Mouse (Mus musculus) heart, postnatal 0 days (tissue): ENCODE data around the gene Plekha6. TPM values are rescaled to one million over a fixed set of nuclear protein-coding genes. Genes with fewer than 3 reads are reported as not detected.

Source experiments
- ATAC-seq: fragments of 200-750 bp; cut with Nextera tagmentation; 2 replicates; pipeline ENCODE4 v1.8.0; 2017; ENCODE audit warnings: low read depth, moderate number of reproducible peaks, moderate library complexity; ENCODE audit not compliant: insufficient read depth
- DNase-seq: peaks from one replicate; pipeline ENCODE4 v3.0.0-alpha.2; 2016; ENCODE audit warnings: low spot score
- H3K27ac ChIP-seq: fragments of 300-500 bp; sonication (generic); 2 replicates; pipeline ENCODE4 v1.5.1; 2014; ENCODE audit warnings: low read depth, mild to moderate bottlenecking
- H3K27me3 ChIP-seq: fragments of 300-500 bp; sonication (generic); 2 replicates; pipeline ENCODE4 v1.6.1; 2014; ENCODE audit warnings: low read length, mixed read lengths; ENCODE audit not compliant: control insufficient read depth, insufficient read depth
- H3K36me3 ChIP-seq: fragments of 300-500 bp; sonication (generic); replicated peaks from 2 replicates; pipeline ENCODE4 v1.6.1; 2014; ENCODE audit warnings: low read length, mixed read lengths; ENCODE audit not compliant: control insufficient read depth, insufficient read depth
- H3K4me1 ChIP-seq: fragments of 300-500 bp; sonication (generic); 2 replicates; pipeline ENCODE4 v1.6.1; 2014; ENCODE audit warnings: antibody characterized with exemption; ENCODE audit not compliant: control insufficient read depth, insufficient read depth
- H3K4me2 ChIP-seq: fragments of 300-500 bp; sonication (generic); 2 replicates; pipeline ENCODE4 v1.6.1; 2014; ENCODE audit warnings: low read depth, mild to moderate bottlenecking, low read length, moderate library complexity
- H3K4me3 ChIP-seq: fragments of 300-500 bp; sonication (generic); 2 replicates; pipeline ENCODE4 v1.5.1; 2014; ENCODE audit warnings: low read depth, low read length
- H3K9ac ChIP-seq: fragments of 300-500 bp; sonication (generic); replicated peaks from 2 replicates; pipeline ENCODE4 v1.6.1; 2014; ENCODE audit warnings: low read depth, low read length, mixed read lengths
- H3K9me3 ChIP-seq: fragments of 300-500 bp; sonication (generic); replicated peaks from 2 replicates; pipeline ENCODE4 v1.6.1; 2016; ENCODE audit warnings: low read length; ENCODE audit not compliant: control insufficient read depth
- CTCF ChIP-seq: IDR thresholded peaks from 2 replicates; pipeline ENCODE4 v1.5.1; 2016; ENCODE audit warnings: antibody characterized with exemption, control low read depth, low read depth
- EP300 ChIP-seq: IDR thresholded peaks from 2 replicates; pipeline ENCODE4 v1.6.1; 2016; ENCODE audit warnings: antibody characterized with exemption, low read depth
- WGBS: fragments of 180-500 bp; shearing (Covaris S2); extraction: QIAGEN DNeasy Blood & Tissue Kit; methylation state at CpG from one replicate; pipeline ENCODE4 v1.1.7; 2014; 5-methylcytosine and 5-hydroxymethylcytosine counted together
- polyA plus RNA-seq: library from polyadenylated mRNA; unstranded; fragments of >200 nt; fragmentation: Nextera tagmentation; extraction: Ambion mirVana; gene quantifications from 2 replicates; pipeline ENCODE4 v1.2.1, GENCODE M21; 2015
- total RNA-seq: library from RNA; depleted of rRNA; stranded (reverse); fragments of >200 nt; gene quantifications from 2 replicates; pipeline ENCODE4 v1.2.3, GENCODE M21; 2014; ENCODE audit warnings: low replicate concordance

Gene Plekha6
- total and polyA plus RNA-seq, 2 experiments from 2014 or later, result 7.0 to 36.1 TPM

DNA sequence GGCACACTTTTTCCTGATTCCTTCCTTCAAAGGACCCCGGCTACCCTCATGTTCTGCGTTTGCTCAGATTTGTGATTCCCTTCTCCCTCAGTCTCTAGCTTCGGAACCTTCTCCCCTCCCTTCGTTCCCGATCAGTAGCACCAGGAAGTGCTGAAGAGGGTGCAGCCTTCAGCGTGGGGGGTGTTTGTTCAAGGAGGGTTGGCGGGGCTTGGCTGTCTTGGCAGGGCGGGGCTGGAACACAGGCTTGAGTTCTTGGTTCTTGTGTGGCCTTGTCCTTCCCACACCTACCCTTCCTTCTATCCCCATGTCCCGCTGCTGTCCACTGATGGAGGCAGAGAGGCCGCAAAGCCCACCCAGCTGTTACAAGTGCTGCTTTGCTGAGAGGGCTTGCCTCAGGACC lies 41.0 kb downstream of the Plekha6 start:
- ATAC-seq (no peak), DNase-seq (no peak)
- Histone ChIP-seq H3K4me2 (no peak overlapping the region), H3K9ac (no peak overlapping the region), H3K36me3 (no peaks in the 10 kb centered on the region), H3K4me1 (peaks cover 7% of the 10 kb centered on the region; the same call in 1 of the 2 replicates), H3K27me3 (no peaks in the 10 kb centered on the region), H3K4me3 (no peak overlapping the region), H3K9me3 (no peaks in the 10 kb centered on the region), H3K27ac (no peak overlapping the region)
- TF ChIP-seq CTCF (no peak), EP300 (no peak)
- WGBS, result 73% methylated on average over 10 of the region's 10 CpGs

DNA sequence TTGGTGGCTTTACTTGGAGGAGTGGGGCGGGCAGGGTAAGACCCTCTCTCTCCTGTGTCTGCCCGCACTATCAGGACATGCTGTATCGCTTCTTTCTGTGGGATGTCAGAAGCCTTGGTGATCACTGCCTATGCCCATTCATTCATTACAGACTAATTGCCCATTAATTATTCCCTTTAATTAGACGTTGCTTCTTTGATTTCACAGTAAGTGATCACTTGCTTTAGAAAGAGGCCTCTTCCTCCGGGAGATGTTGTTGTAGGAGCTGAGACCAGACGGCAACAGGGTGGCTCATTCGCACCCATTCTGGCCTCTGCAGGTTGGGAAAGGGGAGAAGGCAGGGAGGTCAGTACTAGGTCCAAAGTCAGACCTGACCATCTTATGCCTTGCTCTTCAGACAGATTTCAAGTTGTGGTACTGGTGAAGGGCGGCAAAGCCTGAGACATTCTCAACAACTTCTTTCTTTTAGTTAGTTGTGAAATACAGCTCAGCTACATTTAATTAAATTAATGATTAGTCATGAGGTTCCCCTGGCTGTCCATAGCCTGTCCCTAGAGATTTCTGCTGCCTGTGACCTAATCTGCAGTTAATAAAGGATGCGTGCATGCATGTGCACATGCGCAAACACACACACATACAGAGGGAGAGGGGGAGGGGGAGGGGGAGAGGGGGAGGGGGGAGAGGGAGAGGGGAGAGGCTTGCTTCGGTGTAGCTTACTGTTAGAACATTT lies 44.2 kb downstream of the Plekha6 start:
- Histone ChIP-seq H3K27me3 (no peaks in the 10 kb centered on the region), H3K9ac (no peak overlapping the region), H3K36me3 (no peaks in the 10 kb centered on the region), H3K9me3 (no peaks in the 10 kb centered on the region), H3K4me3 (no peak overlapping the region), H3K27ac (no peak overlapping the region), H3K4me2 (no peak overlapping the region), H3K4me1 (peaks cover 13% of the 10 kb centered on the region; the same call in 1 of the 2 replicates)
- TF ChIP-seq CTCF, result no peak
- no peak for TF ChIP-seq EP300
- no peak for ATAC-seq
- DNase-seq, result no peak
- 83% methylated on average over 11 of the region's 11 CpGs for WGBS

DNA sequence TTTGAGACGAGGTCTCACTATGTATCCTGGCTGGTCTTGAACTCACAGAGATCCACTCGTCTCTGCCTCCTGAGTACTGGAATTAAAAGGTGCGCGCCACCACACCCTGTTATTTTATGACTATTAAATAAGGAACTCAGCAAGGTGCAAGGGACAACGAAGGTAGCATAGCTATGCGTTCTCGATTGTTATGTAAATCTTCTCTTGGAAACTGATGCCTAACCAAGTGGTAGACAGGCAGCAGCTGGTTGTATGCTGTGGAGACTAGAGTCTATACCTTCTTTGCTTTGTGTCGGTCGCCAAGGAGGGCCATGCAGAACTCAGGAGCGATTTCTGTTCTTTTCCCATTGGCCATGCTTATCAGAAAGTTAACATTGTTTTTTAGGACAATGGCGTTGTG lies 45.0 kb downstream of the Plekha6 start:
- WGBS, result 82% methylated on average over 11 of the region's 11 CpGs

DNA sequence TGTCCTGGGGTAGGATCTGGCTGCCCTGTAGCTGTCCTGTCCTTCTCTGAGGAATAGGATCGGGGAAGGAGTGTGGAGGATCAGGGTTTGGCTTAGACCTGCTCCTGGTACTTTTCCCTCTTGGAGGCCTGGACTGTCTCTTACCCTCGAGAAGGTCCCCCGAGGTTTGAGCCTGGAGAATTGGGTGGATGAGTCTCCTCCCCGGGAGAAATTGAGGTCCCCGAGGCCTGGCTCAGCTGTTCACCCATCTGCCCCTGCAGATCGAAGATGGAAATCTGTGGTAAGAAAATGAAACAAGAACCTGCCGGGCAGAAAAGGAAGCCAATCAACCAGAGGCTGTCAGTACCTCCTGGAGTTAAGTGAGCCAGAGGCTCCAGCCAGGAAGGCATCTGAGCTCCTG lies 45.5 kb downstream of the Plekha6 start:
- Histone ChIP-seq H3K27me3 (no peaks in the 10 kb centered on the region), H3K27ac (no peak overlapping the region), H3K36me3 (no peaks in the 10 kb centered on the region), H3K9me3 (no peaks in the 10 kb centered on the region), H3K4me3 (no peak overlapping the region), H3K4me1 (peaks cover 13% of the 10 kb centered on the region; the same call in 1 of the 2 replicates), H3K4me2 (no peak overlapping the region), H3K9ac (no peak overlapping the region)
- DNase-seq (no peak), ATAC-seq (no peak)
- no peak for TF ChIP-seq EP300
- no peak for TF ChIP-seq CTCF
- WGBS, result 43% methylated on average over 7 of the region's 7 CpGs

More for the DNA sequence above, 45.0 kb downstream of the Plekha6 start:
- Histone ChIP-seq H3K4me2 (no peak overlapping the region), H3K9ac (no peak overlapping the region), H3K27me3 (no peaks in the 10 kb centered on the region), H3K4me3 (no peak overlapping the region), H3K9me3 (no peaks in the 10 kb centered on the region), H3K4me1 (peaks cover 13% of the 10 kb centered on the region; the same call in 1 of the 2 replicates), H3K36me3 (no peaks in the 10 kb centered on the region), H3K27ac (no peak overlapping the region)
- ATAC-seq, result no peak
- DNase-seq, result no peak
- no peak for TF ChIP-seq CTCF
- TF ChIP-seq EP300, result no peak

DNA sequence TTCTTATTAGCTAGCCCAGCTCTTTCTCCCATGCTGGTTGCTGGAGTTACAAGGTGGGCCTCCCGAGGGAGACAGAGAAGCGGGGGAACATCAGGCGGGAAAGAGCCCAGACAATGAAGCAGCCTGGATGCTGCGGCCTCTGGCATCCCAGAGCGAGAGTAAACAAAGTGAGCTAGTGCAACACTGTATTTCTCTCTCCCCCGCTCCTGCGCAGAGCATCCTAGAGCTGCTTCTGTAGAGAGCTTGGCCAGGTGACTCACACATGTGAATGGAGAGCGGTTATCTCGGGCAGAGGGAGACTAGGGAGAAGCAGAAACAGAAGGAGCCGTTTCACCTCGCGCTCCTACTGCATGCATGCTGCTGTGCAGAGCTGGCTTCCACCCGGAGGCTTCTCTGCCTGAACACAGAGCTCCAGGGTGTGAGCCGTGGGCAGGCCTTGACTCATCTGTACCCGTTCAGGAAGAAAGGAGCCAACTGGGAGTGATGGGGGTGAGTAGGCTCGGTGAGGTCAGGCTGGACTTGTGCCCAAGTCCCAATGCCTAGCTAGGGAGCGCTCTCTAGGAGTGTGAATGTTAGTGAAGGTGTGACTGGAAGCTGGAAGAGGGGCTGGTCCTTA lies 46.0 kb downstream of the Plekha6 start:
- 44% methylated on average over 17 of the region's 17 CpGs for WGBS
- DNase-seq, result no peak
- no peak overlapping the region for H3K9ac ChIP-seq

More for the DNA sequence above, 46.0 kb downstream of the Plekha6 start:
- H3K4me3 ChIP-seq, result no peak overlapping the region
- H3K36me3 ChIP-seq, result no peaks in the 10 kb centered on the region
- ATAC-seq, result peak; percentile 38
- H3K9me3 ChIP-seq, result no peaks in the 10 kb centered on the region
- no peak overlapping the region for H3K4me2 ChIP-seq
- peaks cover 13% of the 10 kb centered on the region; the same call in 1 of the 2 replicates for H3K4me1 ChIP-seq
- H3K27ac ChIP-seq, result peak overlapping the region; percentile 21
- TF ChIP-seq CTCF (no peak), EP300 (no peak)
- H3K27me3 ChIP-seq, result no peaks in the 10 kb centered on the region
